Mouse (Mus musculus) neural tube, embryonic 14.5 days (tissue): ENCODE data around the gene Stxbp6. TPM values are rescaled to one million over a fixed set of nuclear protein-coding genes. Genes with fewer than 3 reads are reported as not detected.
"Not testable (repeated sequence)": the region's sequence is repeated elsewhere in the genome, so short reads cannot be mapped to it uniquely, and the experiment has no call there.

Experiments
- ATAC-seq: fragments of 200-750 bp; cut with Nextera tagmentation; 2 replicates; pipeline ENCODE4 v1.8.0; 2017; ENCODE audit warnings: low read depth, mild to moderate bottlenecking, moderate TSS enrichment, moderate library complexity
- H3K27ac ChIP-seq: fragments of 300-500 bp; sonication (generic); 2 replicates; pipeline ENCODE4 v1.5.1; 2014; ENCODE audit warnings: low read depth, mild to moderate bottlenecking, control low read depth, low read length, moderate library complexity, mixed read lengths
- H3K27me3 ChIP-seq: fragments of 300-500 bp; sonication (generic); 2 replicates; pipeline ENCODE4 v1.6.1; 2014; ENCODE audit warnings: low read length; ENCODE audit not compliant: control insufficient read depth, insufficient read depth
- H3K36me3 ChIP-seq: fragments of 300-500 bp; sonication (generic); 2 replicates; pipeline ENCODE4 v1.6.1; 2014; ENCODE audit warnings: low read length, mixed read lengths; ENCODE audit not compliant: control insufficient read depth, insufficient read depth
- H3K4me1 ChIP-seq: fragments of 300-500 bp; sonication (generic); 2 replicates; pipeline ENCODE4 v1.6.1; 2014; ENCODE audit warnings: low read length; ENCODE audit not compliant: control insufficient read depth, insufficient read depth
- H3K4me2 ChIP-seq: fragments of 300-500 bp; sonication (generic); 2 replicates; pipeline ENCODE4 v1.6.1; 2014; ENCODE audit warnings: mild to moderate bottlenecking, low read depth, low read length, control low read depth
- H3K4me3 ChIP-seq: fragments of 300-500 bp; sonication (generic); 2 replicates; pipeline ENCODE4 v1.5.1; 2014; ENCODE audit warnings: low read depth, low read length, control low read depth, mixed read lengths
- H3K9ac ChIP-seq: fragments of 300-500 bp; sonication (generic); replicated peaks from 2 replicates; pipeline ENCODE4 v1.6.1; 2014; ENCODE audit warnings: low read depth, mild to moderate bottlenecking, control low read depth, low read length, mixed read lengths
- H3K9me3 ChIP-seq: fragments of 300-500 bp; sonication (generic); 2 replicates; pipeline ENCODE4 v1.6.1; 2016; ENCODE audit warnings: low read length; ENCODE audit not compliant: control insufficient read depth
- WGBS: fragments of 180-500 bp; shearing (Covaris S2); extraction: QIAGEN DNeasy Blood & Tissue Kit; methylation state at CpG from one replicate; pipeline ENCODE4 v1.1.7; 2014; 5-methylcytosine and 5-hydroxymethylcytosine counted together
- polyA plus RNA-seq: library from polyadenylated mRNA; unstranded; fragments of >200 nt; fragmentation: Nextera tagmentation; extraction: Ambion mirVana; gene quantifications from 2 replicates; pipeline ENCODE4 v1.2.1, GENCODE M21; 2014

The Stxbp6 gene
- polyA plus RNA-seq, 1 experiment from 2014 or later, result 23.7 TPM

GRCm38 (mm10) chr12:45047711-45048110 lies 26.8 kb downstream of the Stxbp6 start:
- not testable (repeated sequence) for H3K4me3 ChIP-seq, ATAC-seq, H3K9me3 ChIP-seq, H3K4me2 ChIP-seq, H3K27ac ChIP-seq, H3K36me3 ChIP-seq, H3K9ac ChIP-seq, H3K4me1 ChIP-seq, H3K27me3 ChIP-seq
- 52% methylated on average over 8 of the region's 9 CpGs for WGBS

DNA sequence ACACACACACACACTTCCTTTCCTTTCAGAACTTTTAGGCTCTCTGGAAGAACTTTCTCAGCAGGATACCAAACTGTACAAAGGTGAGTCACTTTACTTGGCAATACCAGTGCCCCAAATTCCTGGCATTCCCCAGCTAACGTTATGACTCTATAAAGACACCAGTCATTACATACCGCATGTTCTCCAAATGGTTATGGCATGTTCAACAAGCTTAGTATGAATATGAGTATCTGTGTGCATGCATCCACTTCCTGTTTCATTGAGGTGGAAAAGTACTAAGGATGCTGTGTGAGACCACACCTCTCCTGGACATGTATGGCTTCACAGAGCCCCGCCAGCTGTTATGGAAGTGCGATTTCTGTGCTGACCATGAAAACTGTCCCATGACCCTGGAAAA lies 27.3 kb downstream of the Stxbp6 start:
- no peak overlapping the region for H3K4me2 ChIP-seq
- H3K27ac ChIP-seq, result no peak overlapping the region
- ATAC-seq, result no peak
- H3K27me3 ChIP-seq, result no peaks in the 10 kb centered on the region
- H3K9me3 ChIP-seq, result no peaks in the 10 kb centered on the region
- H3K4me3 ChIP-seq, result no peak overlapping the region
- H3K9ac ChIP-seq, result no peak overlapping the region
- no peaks in the 10 kb centered on the region for H3K4me1 ChIP-seq
- WGBS, result 80% methylated on average over 4 of the region's 4 CpGs
- no peaks in the 10 kb centered on the region for H3K36me3 ChIP-seq

DNA sequence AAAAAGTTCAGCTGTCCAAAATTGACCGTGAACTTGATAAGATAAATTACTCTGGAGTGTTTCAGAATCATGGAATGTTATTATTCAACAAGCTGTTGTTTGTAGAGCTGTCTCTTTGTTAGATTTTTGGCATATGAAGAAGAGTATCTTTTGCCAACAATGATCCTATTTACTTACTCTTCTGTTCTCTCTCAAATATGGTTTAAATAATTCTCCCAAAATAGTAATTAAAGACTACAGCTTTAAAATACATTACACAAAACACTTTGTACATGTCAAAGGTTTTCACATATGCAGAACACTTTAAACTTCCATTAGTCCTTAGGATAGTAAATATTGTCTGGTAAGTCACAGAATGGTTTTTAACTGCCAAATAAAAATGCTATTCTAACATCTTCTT lies 29.9 kb downstream of the Stxbp6 start:
- WGBS, result 71% methylated on average over 1 of the region's 1 CpGs
- Histone ChIP-seq H3K4me2 (no peak overlapping the region), H3K36me3 (no peaks in the 10 kb centered on the region), H3K9me3 (no peaks in the 10 kb centered on the region), H3K27ac (no peak overlapping the region), H3K27me3 (no peaks in the 10 kb centered on the region), H3K4me1 (no peaks in the 10 kb centered on the region), H3K9ac (no peak overlapping the region), H3K4me3 (no peak overlapping the region)
- ATAC-seq, result no peak

DNA sequence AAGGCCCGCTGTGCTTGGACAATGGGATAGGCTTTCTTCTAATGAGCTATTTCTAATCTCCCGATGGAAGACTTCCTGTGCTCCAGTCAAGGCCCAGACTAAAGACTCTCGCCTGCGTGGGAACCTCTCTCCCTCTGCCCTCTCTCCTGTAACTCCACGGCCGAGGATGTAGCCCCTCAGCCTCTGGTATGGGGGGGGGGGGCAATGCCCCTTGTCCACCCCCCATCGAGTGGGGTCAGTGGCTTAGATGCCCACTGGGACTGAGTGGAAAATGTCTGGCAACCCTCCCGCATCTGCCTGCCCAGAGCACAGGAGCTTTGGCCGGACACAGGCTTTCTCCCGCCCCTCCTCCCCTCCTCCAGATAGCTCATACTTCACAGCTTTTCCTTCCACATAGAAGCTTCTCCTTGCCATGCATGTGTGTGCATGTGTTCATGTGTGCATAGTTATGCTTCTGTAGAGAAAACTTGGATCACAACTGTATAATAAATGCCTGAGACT lies 31.9 kb downstream of the Stxbp6 start:
- Histone ChIP-seq H3K9me3 (no peaks in the 10 kb centered on the region), H3K27ac (no peak overlapping the region), H3K9ac (no peak overlapping the region), H3K4me3 (no peak overlapping the region), H3K4me2 (no peak overlapping the region), H3K36me3 (no peaks in the 10 kb centered on the region), H3K27me3 (no peaks in the 10 kb centered on the region), H3K4me1 (no peaks in the 10 kb centered on the region)
- ATAC-seq, result no peak
- WGBS, result 32% methylated on average over 10 of the region's 10 CpGs

- WGBS, result 84% methylated on average over 1 of the region's 1 CpGs
- Histone ChIP-seq H3K9me3 (no peaks in the 10 kb centered on the region), H3K4me2 (no peak overlapping the region), H3K9ac (no peak overlapping the region), H3K4me1 (no peaks in the 10 kb centered on the region), H3K27ac (no peak overlapping the region), H3K27me3 (no peaks in the 10 kb centered on the region), H3K4me3 (no peak overlapping the region), H3K36me3 (no peaks in the 10 kb centered on the region)
- ATAC-seq, result no peak
Observed at GRCm38 (mm10) chr12:45037496-45037895, 37.0 kb downstream of the Stxbp6 start.

DNA sequence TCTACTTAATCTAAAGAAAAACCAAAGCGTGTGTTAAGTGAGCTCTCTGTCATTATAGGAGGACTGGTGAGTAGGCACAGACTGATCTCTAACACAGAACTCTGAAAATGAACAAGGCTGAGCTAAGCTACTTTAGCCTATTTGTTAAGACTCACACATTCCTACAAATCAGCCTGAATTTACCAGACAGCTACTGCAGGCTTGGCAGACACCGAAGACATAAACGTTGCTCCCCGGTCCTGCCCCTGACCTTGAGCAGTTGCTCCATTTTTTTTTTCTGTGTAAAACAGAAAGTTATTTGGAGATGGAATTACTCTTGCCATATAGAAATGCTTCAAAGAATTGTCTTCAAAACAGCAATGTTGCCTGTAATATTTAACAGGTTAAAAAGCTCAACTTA lies 37.4 kb downstream of the Stxbp6 start:
- no peaks in the 10 kb centered on the region for H3K36me3 ChIP-seq
- 74% methylated on average over 4 of the region's 4 CpGs for WGBS
- no peaks in the 10 kb centered on the region for H3K4me1 ChIP-seq

GRCm38 (mm10) chr12:45030681-45031080 lies 43.8 kb downstream of the Stxbp6 start:
- WGBS, result 89% methylated on average over 3 of the region's 3 CpGs
- no peak overlapping the region for H3K4me3 ChIP-seq
- H3K4me1 ChIP-seq, result no peaks in the 10 kb centered on the region
- no peak overlapping the region for H3K27ac ChIP-seq
- H3K9ac ChIP-seq, result no peak overlapping the region
- H3K4me2 ChIP-seq, result no peak overlapping the region
- H3K36me3 ChIP-seq, result no peaks in the 10 kb centered on the region
- H3K27me3 ChIP-seq, result no peaks in the 10 kb centered on the region
- H3K9me3 ChIP-seq, result no peaks in the 10 kb centered on the region
- ATAC-seq, result no peak

More for the DNA sequence above, 37.4 kb downstream of the Stxbp6 start:
- no peak overlapping the region for H3K9ac ChIP-seq
- H3K4me2 ChIP-seq, result no peak overlapping the region
- ATAC-seq, result no peak
- H3K27ac ChIP-seq, result no peak overlapping the region
- no peak overlapping the region for H3K4me3 ChIP-seq
- H3K27me3 ChIP-seq, result no peaks in the 10 kb centered on the region
- H3K9me3 ChIP-seq, result no peaks in the 10 kb centered on the region

- WGBS, result 74% methylated on average over 1 of the region's 1 CpGs
- no peak overlapping the region for H3K4me2 ChIP-seq
- no peak overlapping the region for H3K27ac ChIP-seq
- H3K4me3 ChIP-seq, result no peak overlapping the region
- no peaks in the 10 kb centered on the region for H3K36me3 ChIP-seq
- ATAC-seq, result peak; percentile 54; the same call in 1 of the 2 replicates
- H3K9ac ChIP-seq, result no peak overlapping the region
- no peaks in the 10 kb centered on the region for H3K9me3 ChIP-seq
- H3K4me1 ChIP-seq, result no peaks in the 10 kb centered on the region
- H3K27me3 ChIP-seq, result no peaks in the 10 kb centered on the region
Observed at GRCm38 (mm10) chr12:45026347-45026746, 48.2 kb downstream of the Stxbp6 start.

GRCm38 (mm10) chr12:45020018-45020417 lies 54.5 kb downstream of the Stxbp6 start:
- Histone ChIP-seq H3K4me3 (no peak overlapping the region), H3K36me3 (no peaks in the 10 kb centered on the region), H3K4me2 (no peak overlapping the region), H3K9me3 (no peaks in the 10 kb centered on the region), H3K9ac (no peak overlapping the region), H3K27me3 (no peaks in the 10 kb centered on the region), H3K4me1 (no peaks in the 10 kb centered on the region), H3K27ac (no peak overlapping the region)
- 36% methylated on average over 3 of the region's 3 CpGs for WGBS
- no peak for ATAC-seq
